Comparison of ENCODE assay signal across 24 mouse cellular contexts in the genomic region with DNA sequence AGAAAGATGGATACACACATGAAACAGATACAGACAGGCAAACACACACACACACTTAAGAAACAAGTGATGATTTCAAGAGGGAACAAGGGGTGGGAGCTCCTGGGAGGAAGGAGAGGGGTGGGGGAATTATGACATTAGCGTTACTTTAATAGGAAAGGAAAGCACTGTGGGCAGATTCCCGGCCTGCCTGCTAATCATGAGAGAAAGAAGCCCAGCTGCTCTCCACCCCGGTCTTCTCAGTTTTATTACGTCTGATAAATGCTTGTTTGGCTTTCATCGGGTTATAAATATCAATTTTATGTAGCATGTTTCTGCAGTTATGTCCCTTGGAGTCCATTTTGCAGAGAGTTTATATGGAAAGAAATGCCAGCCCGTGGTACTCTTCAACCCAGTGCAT.
"Had no signal": no experiment of that assay in that cellular context is flagged by ENCODE, and none has a peak within 500 bp of the region (broad histone marks: within the 10 kb centered on the region; RNA-seq: fewer than 3 reads in every experiment).

No protein-coding gene starts in this region.

- H3K27me3 ChIP-seq: heart, embryonic 12.5 days; hindbrain, embryonic 12.5 days; intestine, embryonic 15.5 days; limb, embryonic 12.5 days; liver, embryonic 13.5 days; liver, embryonic 15.5 days had no signal

- H3K4me1 ChIP-seq: heart, embryonic 12.5 days; hindbrain, embryonic 12.5 days; liver, embryonic 13.5 days; liver, embryonic 15.5 days had no signal

- H3K36me3 ChIP-seq: heart, embryonic 10.5 days; heart, embryonic 12.5 days; hindbrain, embryonic 10.5 days; hindbrain, embryonic 12.5 days; intestine, embryonic 15.5 days; limb, embryonic 10.5 days; limb, embryonic 12.5 days; liver, embryonic 13.5 days; liver, embryonic 15.5 days had no signal

- DNase-seq: gastrocnemius, adult 2 months; gastrocnemius, postnatal 10 days; gastrocnemius, postnatal 25 days; heart, postnatal 10 days; heart, postnatal 4 days; kidney, postnatal 36 days; liver; liver, embryonic 13.5 days had no signal

- H3K9me3 ChIP-seq: heart, embryonic 10.5 days; heart, embryonic 12.5 days; hindbrain, embryonic 10.5 days; hindbrain, embryonic 12.5 days; intestine, embryonic 15.5 days; limb, embryonic 10.5 days; limb, embryonic 12.5 days; liver, embryonic 13.5 days; liver, embryonic 15.5 days had no signal

- ATAC-seq: forebrain, embryonic 16.5 days; hindbrain, embryonic 16.5 days; inflammation-experienced regulatory T-cells, adult 6 months; intestine, embryonic 15.5 days; intestine, postnatal 0 days had no signal

- H3K27ac ChIP-seq: gastrocnemius, adult 2 months; heart, embryonic 10.5 days; hindbrain, embryonic 10.5 days; hindbrain, embryonic 12.5 days; hindbrain, embryonic 14.5 days; intestine, embryonic 15.5 days; layer of hippocampus, adult 2 months; left cerebral cortex, adult 2 months; limb, embryonic 12.5 days; liver, embryonic 13.5 days; liver, embryonic 15.5 days had no signal

- H3K4me2 ChIP-seq: heart, embryonic 12.5 days; hindbrain, embryonic 12.5 days; hindbrain, embryonic 14.5 days; intestine, embryonic 15.5 days; limb, embryonic 12.5 days; liver, embryonic 11.5 days; liver, embryonic 13.5 days; liver, embryonic 15.5 days had no signal

- H3K4me3 ChIP-seq: gastrocnemius, adult 2 months; heart, embryonic 10.5 days; heart, embryonic 12.5 days; hindbrain, embryonic 10.5 days; hindbrain, embryonic 12.5 days; intestine, embryonic 15.5 days; layer of hippocampus, adult 2 months; left cerebral cortex, adult 2 months; limb, embryonic 10.5 days; limb, embryonic 12.5 days; liver, embryonic 13.5 days; liver, embryonic 15.5 days had no signal

- H3K9ac ChIP-seq: heart, embryonic 12.5 days; hindbrain, embryonic 12.5 days; hindbrain, embryonic 14.5 days; intestine, embryonic 15.5 days; limb, embryonic 12.5 days; liver, embryonic 13.5 days; liver, embryonic 15.5 days had no signal
